Mouse (Mus musculus) cerebellum, adult 18-20 months (tissue): Measurements from ENCODE around the gene Vmn2r59.
"Not testable (repeated sequence)": the region's sequence is repeated elsewhere in the genome, so short reads cannot be mapped to it uniquely, and the experiment has no call there.

Source experiments
- DNase-seq, 2 experiments: peaks; one replicate each; pipeline ENCODE4 v3.0.0; 2021

Gene Vmn2r59

GRCm38 (mm10) chr7:42058923-42059322 lies at the start of gene Vmn2r59:
Vmn2r59 (minus strand) TSS chr7:42059023.
- no peak for DNase-seq

- no peak for DNase-seq
Measured at GRCm38 (mm10) chr7:42107470-42107869, 48.6 kb upstream of the Vmn2r59 start, which contains the start of gene Vmn2r60. Vmn2r60 (plus strand) TSS chr7:42107770.

GRCm38 (mm10) chr7:42107061-42107460 lies 48.2 kb upstream of the Vmn2r59 start:
- not testable (repeated sequence) for DNase-seq
